Mouse (Mus musculus) forebrain, postnatal 0 days (tissue): ENCODE measurements around the gene Lrrc9. TPM values are rescaled to one million over a fixed set of nuclear protein-coding genes. Genes with fewer than 3 reads are reported as not detected.
A peak's percentile ranks its signal among the peaks of the same experiment; 100 is the strongest.

ENCODE experiments used
- ATAC-seq: fragments of 200-750 bp; cut with Nextera tagmentation; 2 replicates; pipeline ENCODE4 v1.8.0; 2017; ENCODE audit warnings: mild to moderate bottlenecking, moderate library complexity
- DNase-seq: peaks from one replicate; pipeline ENCODE4 v3.0.0-alpha.2; 2015
- H3K27ac ChIP-seq: fragments of 300-500 bp; sonication (generic); 2 replicates; pipeline ENCODE4 v1.5.1; 2014; ENCODE audit warnings: low read depth, mild to moderate bottlenecking, antibody characterized with exemption, low read length, moderate library complexity, mixed read lengths
- H3K27me3 ChIP-seq: fragments of 300-500 bp; sonication (generic); 2 replicates; pipeline ENCODE4 v1.6.1; 2014; ENCODE audit warnings: mild to moderate bottlenecking, low read length, mixed read lengths; ENCODE audit not compliant: insufficient read depth
- H3K36me3 ChIP-seq: fragments of 300-500 bp; sonication (generic); 2 replicates; pipeline ENCODE4 v1.6.1; 2014; ENCODE audit warnings: mild to moderate bottlenecking, moderate library complexity; ENCODE audit not compliant: insufficient read depth
- H3K4me1 ChIP-seq: fragments of 300-500 bp; sonication (generic); 2 replicates; pipeline ENCODE4 v1.6.1; 2014; ENCODE audit warnings: antibody characterized with exemption; ENCODE audit not compliant: insufficient read depth
- H3K4me2 ChIP-seq: fragments of 300-500 bp; sonication (generic); 2 replicates; pipeline ENCODE4 v1.6.1; 2014; ENCODE audit warnings: low read depth, mild to moderate bottlenecking, moderate library complexity
- H3K4me3 ChIP-seq: fragments of 300-500 bp; sonication (generic); 2 replicates; pipeline ENCODE4 v1.5.1; 2014; ENCODE audit warnings: low read depth, low read length, mixed read lengths
- H3K9ac ChIP-seq: fragments of 300-500 bp; sonication (generic); 2 replicates; pipeline ENCODE4 v1.6.1; 2014; ENCODE audit warnings: mild to moderate bottlenecking
- H3K9me3 ChIP-seq: fragments of 300-500 bp; sonication (generic); 2 replicates; pipeline ENCODE4 v1.6.1; 2016; ENCODE audit warnings: low read length
- CTCF ChIP-seq: sonication (generic); IDR thresholded peaks from 2 replicates; pipeline ENCODE4 v1.5.1; 2016; ENCODE audit warnings: antibody characterized with exemption, control low read depth, low read depth
- WGBS: fragments of 180-500 bp; shearing (Covaris S2); extraction: QIAGEN DNeasy Blood & Tissue Kit; methylation state at CpG from one replicate; pipeline ENCODE4 v1.1.7; 2014; 5-methylcytosine and 5-hydroxymethylcytosine counted together
- polyA plus RNA-seq: library from polyadenylated mRNA; unstranded; fragments of >200 nt; fragmentation: Nextera tagmentation; extraction: Ambion mirVana; gene quantifications from 2 replicates; pipeline ENCODE4 v1.2.1, GENCODE M21; 2015
- total RNA-seq: library from RNA; depleted of rRNA; stranded (reverse); fragments of >200 nt; gene quantifications from 2 replicates; pipeline ENCODE4 v1.2.3, GENCODE M21; 2014

Gene Lrrc9
- total and polyA plus RNA-seq, 2 experiments from 2014 or later: 2.5 to 5.8 TPM

DNA sequence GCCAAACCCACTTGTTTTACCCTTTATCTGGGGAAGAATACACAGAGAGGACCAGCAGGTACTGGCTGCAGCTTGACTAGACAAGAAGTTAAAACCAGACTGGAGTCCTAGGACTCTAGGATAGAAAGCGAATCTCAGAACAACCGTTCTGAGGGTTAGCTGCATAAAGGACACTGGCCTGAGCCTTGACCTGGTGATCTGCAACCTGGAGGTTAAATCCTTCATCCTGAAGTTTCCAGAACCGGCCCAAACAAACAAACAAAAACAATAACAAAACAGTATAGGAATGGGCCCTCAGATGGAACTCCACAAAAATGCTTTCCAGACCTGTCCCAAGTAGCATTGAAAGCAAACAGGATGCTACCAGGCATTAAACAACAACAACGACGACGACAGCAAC, 32.7 kb upstream of the Lrrc9 start, which contains the start of gene Rtn1:
Gene Rtn1 (minus strand): TSS at position 101 of the 400 bp plus-strand sequence.
- ATAC-seq (no peak), DNase-seq (no peak)
- Histone ChIP-seq H3K4me2 (peak within 1 kb of the TSS; percentile 75), H3K27ac (peak within 1 kb of the TSS; percentile 91), H3K4me3 (peak within 1 kb of the TSS; percentile 89), H3K9me3 (no peaks in the 10 kb centered on the region), H3K9ac (peak within 1 kb of the TSS; percentile 87), H3K27me3 (no peaks in the 10 kb centered on the region), H3K4me1 (peaks cover 5% of the 10 kb centered on the region; the same call in 1 of the 2 replicates), H3K36me3 (no peaks in the 10 kb centered on the region)
- WGBS: 28% methylated on average over 6 of the region's 6 CpGs
- TF ChIP-seq CTCF: no peak

DNA sequence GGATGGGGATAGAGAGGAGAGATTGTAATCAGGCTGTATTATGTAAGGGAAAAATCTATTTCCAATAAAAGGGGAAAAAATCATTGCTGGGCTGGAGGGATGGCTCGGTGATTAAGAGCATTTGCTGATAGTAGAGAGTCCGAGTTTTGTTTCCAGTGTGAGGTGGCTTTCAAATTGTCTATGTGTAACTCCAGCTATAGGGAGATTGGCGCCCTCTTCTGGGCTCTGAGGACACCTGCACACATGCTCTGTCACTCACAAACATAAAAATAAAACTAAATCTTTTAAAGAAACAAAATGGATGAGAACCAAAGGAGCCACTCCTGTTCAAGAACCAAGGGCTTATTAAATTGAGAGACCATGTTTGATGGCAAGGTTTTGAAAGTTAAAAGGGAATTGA, 23.9 kb upstream of the Lrrc9 start:
- Histone ChIP-seq H3K9ac (no peak overlapping the region), H3K27ac (no peak overlapping the region), H3K4me1 (no peaks in the 10 kb centered on the region), H3K36me3 (no peaks in the 10 kb centered on the region), H3K4me2 (no peak overlapping the region), H3K4me3 (no peak overlapping the region), H3K27me3 (no peaks in the 10 kb centered on the region), H3K9me3 (peaks cover 4% of the 10 kb centered on the region; the same call in 1 of the 2 replicates)
- ATAC-seq (no peak), DNase-seq (peak; percentile 61)
- WGBS: 30% methylated on average over 3 of the region's 3 CpGs
- peak; percentile 64 for TF ChIP-seq CTCF

DNA sequence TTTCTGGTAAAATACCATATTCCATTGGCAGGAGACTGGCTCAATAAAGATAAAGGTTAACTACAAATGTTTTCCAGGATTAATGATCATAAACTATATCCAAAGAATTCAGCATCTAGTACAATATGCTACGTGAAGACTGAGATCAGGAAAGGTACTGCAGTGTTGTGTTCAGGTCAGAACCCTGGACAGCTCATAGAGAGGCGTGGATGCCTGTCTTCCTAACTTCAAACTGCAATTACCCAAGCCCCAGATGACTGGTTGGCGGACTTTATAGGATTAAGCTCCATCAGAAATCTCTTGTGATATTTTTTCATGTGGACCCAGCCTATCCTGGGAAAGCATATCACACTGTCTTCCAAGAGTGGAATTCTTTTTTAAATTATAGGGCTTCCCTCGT, 19.0 kb upstream of the Lrrc9 start:
- no peaks in the 10 kb centered on the region for H3K9me3 ChIP-seq
- no peak overlapping the region for H3K9ac ChIP-seq
- WGBS: 60% methylated on average over 4 of the region's 4 CpGs
- no peak for ATAC-seq
- H3K4me1 ChIP-seq: no peaks in the 10 kb centered on the region
- no peak for TF ChIP-seq CTCF
- H3K4me3 ChIP-seq: no peak overlapping the region
- no peak for DNase-seq
- H3K36me3 ChIP-seq: no peaks in the 10 kb centered on the region
- H3K27ac ChIP-seq: no peak overlapping the region
- H3K27me3 ChIP-seq: no peaks in the 10 kb centered on the region
- no peak overlapping the region for H3K4me2 ChIP-seq

DNA sequence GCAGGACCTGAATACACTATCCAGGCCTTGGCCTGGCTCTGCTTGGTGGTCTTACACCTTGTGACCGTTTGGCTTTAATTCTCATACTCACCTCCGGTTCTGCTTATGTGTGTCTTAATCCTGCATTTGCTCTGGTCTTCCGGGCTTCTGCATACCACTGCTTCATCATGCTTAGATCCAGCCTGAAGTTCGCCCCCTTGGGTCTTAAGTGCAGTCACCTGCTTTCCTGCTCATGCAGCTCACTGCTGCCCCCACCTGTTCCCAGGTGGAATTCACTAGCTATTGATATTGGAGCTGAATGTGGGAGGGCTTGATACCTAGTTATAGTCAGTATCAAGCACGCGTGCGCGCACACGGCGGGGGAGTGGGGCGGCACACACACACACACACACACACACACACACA, 13.9 kb upstream of the Lrrc9 start:
- 19% methylated on average over 11 of the region's 11 CpGs for WGBS
- TF ChIP-seq CTCF: peak; percentile 95
- peak overlapping the region; percentile 29; the same call in 1 of the 2 replicates for H3K4me2 ChIP-seq
- DNase-seq (peak; percentile 89), ATAC-seq (peak; percentile 94)
- no peaks in the 10 kb centered on the region for H3K4me1 ChIP-seq
- no peaks in the 10 kb centered on the region for H3K9me3 ChIP-seq
- no peaks in the 10 kb centered on the region for H3K27me3 ChIP-seq
- no peak overlapping the region for H3K4me3 ChIP-seq
- H3K36me3 ChIP-seq: no peaks in the 10 kb centered on the region
- no peak overlapping the region for H3K9ac ChIP-seq
- no peak overlapping the region for H3K27ac ChIP-seq

DNA sequence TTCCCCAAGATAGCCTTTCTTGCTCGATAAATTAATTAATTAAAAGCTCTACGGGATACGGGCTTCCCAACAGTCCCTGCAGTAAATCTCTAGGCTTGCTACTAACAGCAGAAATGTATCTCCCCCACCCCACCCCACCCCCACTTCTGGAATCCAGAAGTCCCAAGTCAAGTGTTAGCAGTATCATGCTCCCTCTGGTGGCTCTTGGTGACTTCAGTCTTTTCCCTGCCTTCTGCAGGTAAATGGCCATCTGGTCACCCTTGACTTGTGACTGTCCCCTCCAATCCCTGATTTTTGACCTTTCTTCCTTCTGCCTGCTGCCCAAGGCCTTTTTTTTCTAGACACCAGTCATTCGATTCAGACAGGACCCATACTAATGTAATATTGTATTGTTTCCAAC, 9.5 kb upstream of the Lrrc9 start:
- Histone ChIP-seq H3K36me3 (no peaks in the 10 kb centered on the region), H3K4me1 (peaks cover under 1% of the 10 kb centered on the region; the same call in 1 of the 2 replicates), H3K9me3 (no peaks in the 10 kb centered on the region), H3K9ac (no peak overlapping the region), H3K4me2 (no peak overlapping the region), H3K27ac (no peak overlapping the region), H3K4me3 (no peak overlapping the region), H3K27me3 (no peaks in the 10 kb centered on the region)
- TF ChIP-seq CTCF: peak; percentile 36
- ATAC-seq (no peak), DNase-seq (no peak)
- WGBS: 87% methylated on average over 4 of the region's 4 CpGs

DNA sequence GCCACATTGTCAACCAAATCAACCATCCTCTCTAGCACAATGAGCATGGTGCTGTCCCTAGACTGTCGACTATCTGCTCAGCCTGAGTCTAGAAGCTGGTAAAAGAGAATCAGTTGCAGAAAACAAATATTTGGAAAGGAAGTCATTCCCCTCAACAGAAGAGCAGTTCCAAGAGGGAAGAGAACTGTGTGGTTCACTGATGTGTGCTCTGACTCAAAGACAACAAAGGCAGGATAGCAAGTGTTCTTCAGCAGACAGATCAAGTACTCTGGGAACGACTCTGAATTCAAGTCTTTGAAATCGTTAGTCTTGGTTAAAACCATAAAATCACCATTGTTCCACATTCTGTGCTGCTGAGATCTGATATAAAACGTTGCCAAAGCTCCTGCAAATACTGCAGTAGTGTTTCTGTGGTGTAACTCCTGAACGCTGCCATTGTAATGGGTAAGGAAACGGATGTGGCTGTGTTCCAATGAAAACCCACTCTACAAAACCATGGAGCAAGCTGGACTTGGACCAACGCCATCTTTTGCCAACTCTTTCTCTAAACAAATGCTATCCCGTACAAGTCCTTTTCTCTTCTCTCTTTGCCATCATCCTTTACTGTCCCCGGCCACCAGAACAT, 8.3 kb upstream of the Lrrc9 start:
- Histone ChIP-seq H3K4me2 (no peak overlapping the region), H3K27me3 (no peaks in the 10 kb centered on the region), H3K9me3 (no peaks in the 10 kb centered on the region), H3K4me3 (no peak overlapping the region), H3K9ac (no peak overlapping the region), H3K4me1 (peaks cover 6% of the 10 kb centered on the region; the same call in 1 of the 2 replicates), H3K36me3 (no peaks in the 10 kb centered on the region), H3K27ac (0 out of 2 replicates have a peak overlapping the region, but pooled peaks have one; percentile 9)
- WGBS: 29% methylated on average over 9 of the region's 9 CpGs
- DNase-seq (peak; percentile 67), ATAC-seq (peak; percentile 47)
- no peak for TF ChIP-seq CTCF

DNA sequence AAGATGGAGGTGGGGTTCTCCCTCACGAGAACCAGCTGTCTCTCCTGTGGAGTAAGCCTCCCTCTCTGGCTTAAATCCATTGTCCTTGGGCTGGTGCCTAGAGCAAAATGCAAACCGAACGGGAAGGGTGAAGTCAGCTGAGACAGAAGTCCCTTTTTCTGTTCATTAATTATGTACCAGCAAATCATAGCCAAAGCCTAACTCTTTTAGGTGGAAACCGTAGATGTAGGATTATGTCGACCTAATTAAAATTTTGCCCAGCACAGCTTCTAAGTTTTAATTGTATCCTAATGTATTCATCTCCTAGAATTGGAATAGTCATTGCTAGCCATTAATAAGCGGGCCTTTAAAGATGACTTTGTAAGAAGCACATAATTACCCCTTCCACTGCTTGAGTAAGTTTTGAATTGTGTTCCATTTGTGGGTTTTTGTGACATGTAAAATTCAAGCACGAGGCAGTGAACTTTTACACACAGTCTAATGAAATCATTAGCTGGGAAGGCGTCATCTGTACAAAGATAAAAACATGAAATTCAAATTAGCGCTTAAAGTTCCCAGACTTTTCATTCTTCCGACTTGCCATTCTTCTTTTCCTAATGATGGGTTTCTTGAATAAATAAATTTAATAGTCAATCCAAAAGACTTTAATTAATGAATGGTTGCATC, 3.9 kb upstream of the Lrrc9 start:
- H3K9me3 ChIP-seq: no peaks in the 10 kb centered on the region
- no peak overlapping the region for H3K4me2 ChIP-seq
- H3K4me3 ChIP-seq: no peak overlapping the region
- no peak overlapping the region for H3K9ac ChIP-seq
- no peaks in the 10 kb centered on the region for H3K27me3 ChIP-seq
- WGBS: 16% methylated on average over 10 of the region's 10 CpGs
- H3K27ac ChIP-seq: no peak overlapping the region
- TF ChIP-seq CTCF: no peak
- H3K36me3 ChIP-seq: no peaks in the 10 kb centered on the region
- peaks cover 9% of the 10 kb centered on the region; the same call in 1 of the 2 replicates for H3K4me1 ChIP-seq
- ATAC-seq (peak; percentile 30; the same call in 1 of the 2 replicates), DNase-seq (peak; percentile 53)
